Mouse (Mus musculus): ENCODE results near the gene Acot5.
"Not testable (repeated sequence)": the region's sequence is repeated elsewhere in the genome, so short reads cannot be mapped to it uniquely, and the experiment has no call there.

Acot5 gene

GRCm38 (mm10) chr12:84068986-84069385, at the start of gene Acot5:
TSS of gene Acot5 (plus strand) at chr12:84069325.
- DNase-seq (ENCODE audit: low read depth, low spot score), result no peak

GRCm38 (mm10) chr12:84020528-84020927, 48.6 kb upstream of the Acot5 start:
- DNase-seq (ENCODE audit: low read depth, low spot score), result peak; percentile 90

GRCm38 (mm10) chr12:84022266-84022665, 46.9 kb upstream of the Acot5 start:
- not testable (repeated sequence) for DNase-seq (ENCODE audit: low read depth, low spot score)

DNA sequence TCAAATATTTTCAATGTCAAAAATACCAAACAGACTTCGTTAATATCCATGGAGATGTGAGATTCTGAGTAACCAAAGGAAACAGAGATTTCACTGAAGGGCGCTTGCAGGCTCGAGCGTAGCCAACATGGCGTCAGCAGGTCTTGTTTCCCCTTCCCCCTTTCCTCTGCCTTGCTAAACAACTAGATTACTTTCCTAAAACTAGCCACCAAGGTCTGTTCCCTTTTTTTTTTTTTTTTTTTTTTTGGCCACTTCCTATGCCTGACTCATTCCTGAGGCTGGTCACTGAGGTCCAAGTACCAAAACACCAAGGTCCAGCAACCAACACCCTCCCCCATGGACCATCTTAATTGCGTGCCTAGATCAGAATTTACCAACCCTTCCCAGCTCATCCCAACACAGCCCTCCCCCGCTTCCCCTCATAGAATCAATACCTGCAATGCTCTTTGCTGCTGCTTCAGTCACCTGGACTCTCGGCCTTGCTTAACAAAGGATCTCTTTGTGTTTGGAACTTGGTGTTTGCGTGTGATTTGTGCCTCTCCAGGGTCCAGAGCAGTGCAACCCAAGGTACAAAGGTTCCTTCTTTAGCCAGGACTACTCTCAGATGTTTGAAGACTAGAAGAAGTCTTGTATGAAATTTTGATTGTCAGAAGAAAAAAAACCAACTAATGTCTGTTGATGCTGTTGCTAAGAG, 45.9 kb upstream of the Acot5 start:
- DNase-seq (ENCODE audit: low read depth, low spot score), result no peak

- DNase-seq (ENCODE audit: low read depth, low spot score), result no peak
Measured at GRCm38 (mm10) chr12:84025888-84026287, 43.2 kb upstream of the Acot5 start.

DNA sequence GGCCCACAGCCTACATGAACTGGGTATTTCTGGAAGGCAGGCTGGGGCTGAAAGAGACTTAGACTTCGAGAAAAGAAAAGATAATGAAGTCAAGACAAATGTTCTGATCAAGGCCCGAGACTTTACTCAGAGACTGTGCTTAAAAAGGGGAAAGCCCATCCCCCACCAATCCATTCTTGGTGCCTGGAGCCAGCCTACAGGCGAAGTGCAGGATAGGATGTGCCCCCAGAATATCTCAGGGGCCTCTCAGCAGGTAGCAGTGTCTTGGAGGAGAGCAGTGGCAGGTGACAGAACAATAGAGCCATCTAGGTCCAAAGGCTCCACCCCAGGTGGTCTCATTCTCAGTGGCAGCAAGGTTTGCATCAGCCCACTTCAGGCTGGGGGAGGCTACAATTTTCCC, 40.8 kb upstream of the Acot5 start:
- not testable (repeated sequence) for DNase-seq (ENCODE audit: low read depth, low spot score)

- not testable (repeated sequence) for DNase-seq (ENCODE audit: low read depth, low spot score)
Measured at GRCm38 (mm10) chr12:84029043-84029442, 40.1 kb upstream of the Acot5 start.

DNA sequence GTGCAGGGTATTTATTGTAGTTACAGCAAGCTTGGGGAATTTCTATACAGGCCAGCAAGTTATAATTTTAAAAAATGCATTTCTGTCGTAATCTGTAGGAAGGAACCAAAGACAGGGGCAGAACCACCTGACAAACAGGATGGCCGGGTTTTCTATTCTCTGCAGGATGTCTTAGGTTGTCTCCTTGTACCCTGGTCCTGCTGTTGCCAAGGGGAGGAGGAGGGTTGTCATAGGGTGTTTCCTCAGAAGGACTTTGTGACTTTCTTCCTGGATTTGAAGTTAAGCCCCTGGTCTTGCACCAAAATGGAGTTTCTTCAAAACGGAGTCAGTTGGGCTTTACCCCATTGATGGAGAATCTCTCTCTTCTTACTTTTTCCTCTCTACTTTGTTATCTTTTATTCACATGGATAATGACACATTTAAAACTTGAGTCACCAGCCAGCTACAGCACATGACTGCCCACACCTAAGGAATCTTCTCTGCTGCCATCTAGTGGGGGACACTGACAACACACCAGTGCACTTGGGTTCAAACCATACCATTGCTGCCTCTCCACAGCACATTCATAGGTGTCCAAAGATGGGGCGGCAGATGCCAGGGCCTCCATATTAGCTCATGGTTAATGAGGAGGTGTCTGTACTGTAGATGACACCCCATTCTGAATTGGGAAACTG, 38.3 kb upstream of the Acot5 start:
- peak; percentile 59 for DNase-seq (ENCODE audit: low read depth, low spot score)

DNA sequence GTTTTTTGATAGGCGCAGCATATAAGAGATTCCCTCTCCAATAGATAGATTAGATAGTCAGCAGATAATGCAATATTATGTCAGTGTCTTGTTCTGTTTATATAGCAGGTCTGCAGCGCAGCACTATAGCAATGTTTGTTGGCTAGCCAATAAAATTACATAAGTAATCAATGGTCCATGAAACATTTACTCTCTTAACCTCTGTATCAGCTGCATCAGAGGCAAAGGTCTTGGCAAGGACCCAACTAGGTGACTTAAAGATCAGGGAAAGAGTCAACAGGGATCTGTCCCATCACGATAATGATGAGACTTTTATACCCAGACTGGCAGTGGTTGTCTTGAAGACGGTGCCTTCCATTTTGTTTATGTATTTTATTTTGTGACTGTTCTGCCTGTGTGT, 36.3 kb upstream of the Acot5 start:
- no peak for DNase-seq (ENCODE audit: low read depth, low spot score)

- not testable (repeated sequence) for DNase-seq (ENCODE audit: low read depth, low spot score)
Measured at GRCm38 (mm10) chr12:84033302-84033701, 35.8 kb upstream of the Acot5 start.

GRCm38 (mm10) chr12:84034108-84034507, 35.0 kb upstream of the Acot5 start:
- no peak for DNase-seq (ENCODE audit: low read depth, low spot score)

- DNase-seq (ENCODE audit: low read depth, low spot score), result not testable (repeated sequence)
Measured at GRCm38 (mm10) chr12:84038241-84038640, 30.9 kb upstream of the Acot5 start, which contains the start of gene Acot4. TSS of gene Acot4 (plus strand) at chr12:84038379.

- DNase-seq (ENCODE audit: low read depth, low spot score), result not testable (repeated sequence)
Measured at GRCm38 (mm10) chr12:84038691-84039111, 30.4 kb upstream of the Acot5 start, which contains the start of gene Gm49366. TSS of gene Gm49366 (plus strand) at chr12:84038935.

GRCm38 (mm10) chr12:84042248-84042647, 26.9 kb upstream of the Acot5 start:
- DNase-seq (ENCODE audit: low read depth, low spot score), result no peak

GRCm38 (mm10) chr12:84044045-84044444, 25.1 kb upstream of the Acot5 start:
- DNase-seq (ENCODE audit: low read depth, low spot score), result no peak

GRCm38 (mm10) chr12:84046906-84047305, 22.2 kb upstream of the Acot5 start:
- no peak for DNase-seq (ENCODE audit: low read depth, low spot score)

- DNase-seq (ENCODE audit: low read depth, low spot score), result not testable (repeated sequence)
Measured at GRCm38 (mm10) chr12:84050744-84051143, 18.4 kb upstream of the Acot5 start.

DNA sequence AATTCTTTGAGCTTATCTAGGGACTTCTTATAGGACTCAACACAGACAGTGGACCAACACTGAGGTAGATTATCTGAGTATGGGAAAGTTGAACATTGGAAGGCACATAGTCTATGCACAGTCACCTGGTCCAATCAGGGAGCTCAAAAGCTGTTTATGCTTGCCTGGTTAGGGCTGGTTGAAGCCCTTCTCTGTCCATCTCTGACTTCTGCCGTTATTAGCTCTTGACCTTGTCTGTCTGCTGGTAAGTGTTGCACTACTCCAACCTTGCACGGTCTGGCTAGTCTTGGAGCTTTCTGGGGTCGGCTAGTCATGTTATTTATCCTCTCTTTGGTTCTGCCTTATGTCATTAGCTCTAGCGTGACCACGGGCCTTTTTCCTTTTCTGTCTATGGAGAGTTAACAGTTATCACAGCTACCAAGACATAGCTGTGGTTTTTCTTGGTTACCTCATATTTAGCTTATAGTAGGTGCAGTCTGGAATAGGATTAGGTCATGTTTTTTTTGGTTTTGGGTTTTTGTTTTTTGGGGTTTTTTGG, 17.1 kb upstream of the Acot5 start, which contains the start of gene Acot3:
Gene Acot3, plus strand, starts transcription at position 208 of the 538 bp plus-strand sequence.
- DNase-seq (ENCODE audit: low read depth, low spot score), result no peak

GRCm38 (mm10) chr12:84052609-84053008, 16.5 kb upstream of the Acot5 start:
- no peak for DNase-seq (ENCODE audit: low read depth, low spot score)

GRCm38 (mm10) chr12:84053173-84053572, 16.0 kb upstream of the Acot5 start:
- no peak for DNase-seq (ENCODE audit: low read depth, low spot score)

GRCm38 (mm10) chr12:84053679-84054391, 15.3 kb upstream of the Acot5 start:
- DNase-seq (ENCODE audit: low read depth, low spot score), result no peak

DNA sequence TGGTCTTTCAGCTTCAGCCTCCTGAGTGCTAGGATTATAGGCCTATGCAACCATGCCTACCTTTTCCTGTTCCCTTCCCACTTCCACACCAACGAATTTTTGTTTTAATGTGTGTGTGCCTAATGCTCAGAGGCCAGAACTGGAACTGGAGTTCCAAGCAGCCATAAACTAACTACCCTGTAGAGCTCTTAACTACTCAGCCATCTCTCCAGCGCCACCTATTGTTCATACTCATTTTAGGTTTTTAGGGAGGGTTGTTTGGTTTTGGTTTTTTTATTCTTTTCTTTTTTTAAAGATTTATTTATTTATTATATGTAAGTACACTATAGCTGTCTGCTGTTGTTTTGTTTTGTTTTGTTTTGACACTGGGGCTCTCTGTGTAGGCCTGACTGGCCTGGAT, 8.2 kb upstream of the Acot5 start:
- DNase-seq (ENCODE audit: low read depth, low spot score), result no peak
